Mouse (Mus musculus): ENCODE data around the gene C1qtnf1. TPM values are rescaled to one million over a fixed set of nuclear protein-coding genes. Genes with fewer than 3 reads are reported as not detected.

Gene C1qtnf1
- polyA plus RNA-seq, 3 experiments from 2014 or later = not detected

- ATAC-seq = no peak
These were observed 10.8 kb downstream of the C1qtnf1 start for GRCm38 (mm10) chr11:118438665-118439414.

GRCm38 (mm10) chr11:118442691-118443090, 14.7 kb downstream of the C1qtnf1 start:
- no peak for ATAC-seq

- no peak for ATAC-seq
These were observed 15.4 kb downstream of the C1qtnf1 start for GRCm38 (mm10) chr11:118443201-118443970.

- ATAC-seq = no peak
These were observed 17.8 kb downstream of the C1qtnf1 start for GRCm38 (mm10) chr11:118445843-118446242.

- ATAC-seq = no peak
These were observed 19.3 kb downstream of the C1qtnf1 start for GRCm38 (mm10) chr11:118447346-118447745.

- ATAC-seq = no peak
These were observed 20.4 kb downstream of the C1qtnf1 start for GRCm38 (mm10) chr11:118448385-118448784.

- ATAC-seq = no peak
These were observed 23.2 kb downstream of the C1qtnf1 start for GRCm38 (mm10) chr11:118451211-118451610.

GRCm38 (mm10) chr11:118452955-118453354, 25.0 kb downstream of the C1qtnf1 start:
- no peak for ATAC-seq

GRCm38 (mm10) chr11:118453886-118454671, 26.1 kb downstream of the C1qtnf1 start:
- no peak for ATAC-seq

GRCm38 (mm10) chr11:118455788-118456187, 27.8 kb downstream of the C1qtnf1 start:
- no peak for ATAC-seq

GRCm38 (mm10) chr11:118456937-118457336, 28.9 kb downstream of the C1qtnf1 start:
- ATAC-seq = no peak

GRCm38 (mm10) chr11:118459051-118459450, 31.0 kb downstream of the C1qtnf1 start:
- no peak for ATAC-seq

GRCm38 (mm10) chr11:118459536-118459935, 31.5 kb downstream of the C1qtnf1 start:
- no peak for ATAC-seq

- ATAC-seq = no peak
These were observed 32.3 kb downstream of the C1qtnf1 start for GRCm38 (mm10) chr11:118460280-118460679.

- no peak for ATAC-seq
These were observed 39.5 kb downstream of the C1qtnf1 start for GRCm38 (mm10) chr11:118467441-118468035.

- no peak for ATAC-seq
These were observed 41.6 kb downstream of the C1qtnf1 start for GRCm38 (mm10) chr11:118469509-118470160.

- ATAC-seq = no peak
These were observed 42.4 kb downstream of the C1qtnf1 start for GRCm38 (mm10) chr11:118470234-118470966.

GRCm38 (mm10) chr11:118471676-118472075, 43.7 kb downstream of the C1qtnf1 start:
- ATAC-seq = no peak

- ATAC-seq = no peak
These were observed 45.2 kb downstream of the C1qtnf1 start for GRCm38 (mm10) chr11:118473161-118473560.

GRCm38 (mm10) chr11:118473842-118474500, 46.0 kb downstream of the C1qtnf1 start:
- no peak for ATAC-seq

Measured in inflammation-experienced regulatory T-cells, adult 6 months (primary cell).